Mouse (Mus musculus): ENCODE data around the gene Prr29. TPM values are rescaled to one million over a fixed set of nuclear protein-coding genes. Genes with fewer than 3 reads are reported as not detected.

Prr29 gene
- total RNA-seq (2012; rRNA removed): not detected in 2 replicates
- polyA plus RNA-seq (2012; ENCODE audit: insufficient read depth in 1 of 2, insufficient read length in 2 of 2, low read depth in 1 of 2, low replicate concordance in 2 of 2, missing spikeins in 1 of 2): under 1 TPM in 1 of 2 experiments, not detected in 1; 0.61 TPM

- H3K4me1 ChIP-seq (ENCODE audit: control insufficient read depth in 1 of 2, insufficient read depth in 2 of 2, low read length in 2 of 2): no peaks in the 10 kb centered on the region
- no peak for DNase-seq (ENCODE audit: low read depth, low spot score)
- no peak within 1 kb of the TSS for H3K9ac ChIP-seq (ENCODE audit: control insufficient read depth, low read depth, low read length, poor library complexity, severe bottlenecking)
- H3K36me3 ChIP-seq (ENCODE audit: control insufficient read depth in 1 of 2, insufficient read depth in 2 of 2, low read length in 2 of 2): 0 out of 4 replicates have a peak, but pooled peaks cover 0 to 2% of the 10 kb centered on the region in 2 experiments
- H3K27me3 ChIP-seq (ENCODE audit: control insufficient read depth in 1 of 2, insufficient read depth in 2 of 2, low read length in 2 of 2): peaks cover 3 to 6% of the 10 kb centered on the region in 2 experiments; a peak in 3 of 4 replicates
- H3K27ac ChIP-seq (ENCODE audit: control insufficient read depth, low read depth, low read length): no peak within 1 kb of the TSS
- TF ChIP-seq ELF1 (IDR thresholded peaks at IDR 0.05; ENCODE audit: low read depth, low read length): no peak
- no peak for TF ChIP-seq MAZ (IDR thresholded peaks at IDR 0.05; ENCODE audit: low read depth, low read length)
- no peak for TF ChIP-seq RCOR1 (IDR thresholded peaks at IDR 0.05; ENCODE audit: low read depth, low read length)
- no peak for TF ChIP-seq EP300 (IDR thresholded peaks at IDR 0.05; ENCODE audit: low read depth in 1 of 2, low read length in 2 of 2)
- TF ChIP-seq GATA1 (IDR thresholded peaks at IDR 0.05; ENCODE audit: low read depth, low read length): no peak
- no peak for TF ChIP-seq CHD2 (IDR thresholded peaks at IDR 0.05; ENCODE audit: low read length)
- no peak for TF ChIP-seq MYC (IDR thresholded peaks at IDR 0.05; ENCODE audit: low read depth, low read length)
- no peak for TF ChIP-seq POLR2AphosphoS5 (IDR thresholded peaks at IDR 0.05; ENCODE audit: borderline replicate concordance, low read depth, low read length)
- TF ChIP-seq ZKSCAN1 (IDR thresholded peaks at IDR 0.05; ENCODE audit: low read depth, low read length): no peak
- no peak for TF ChIP-seq USF2 (IDR thresholded peaks at IDR 0.05; ENCODE audit: borderline replicate concordance in 1 of 2, insufficient read depth in 1 of 2, low read depth in 1 of 2, low read length in 2 of 2)
- no peak for TF ChIP-seq MYB (IDR thresholded peaks at IDR 0.05; ENCODE audit: low read depth, low read length)
- no peak for TF ChIP-seq MEF2A (IDR thresholded peaks at IDR 0.05; ENCODE audit: extremely low read depth, insufficient replicate concordance, low read depth, low read length, poor library complexity, severe bottlenecking)
- TF ChIP-seq USF1 (IDR thresholded peaks at IDR 0.05; ENCODE audit: low read depth, low read length): no peak
- TF ChIP-seq ZMIZ1 (IDR thresholded peaks at IDR 0.05; ENCODE audit: low read depth, low read length): no peak
- no peak for TF ChIP-seq NELFE (IDR thresholded peaks at IDR 0.05; ENCODE audit: low read depth, low read length)
- no peak for TF ChIP-seq BHLHE40 (IDR thresholded peaks at IDR 0.05; ENCODE audit: borderline replicate concordance, low read depth, low read length)
- no peak for TF ChIP-seq TAL1 (IDR thresholded peaks at IDR 0.05; ENCODE audit: low read length)
- no peak for TF ChIP-seq KAT2A (conservative IDR thresholded peaks at IDR 0.05; ENCODE audit: low read depth, low read length)
- H3K79me2 ChIP-seq (ENCODE audit: control insufficient read depth, insufficient read depth, low read length, poor library complexity): no peaks in the 10 kb centered on the region
- H3K4me3 ChIP-seq (ENCODE audit: control insufficient read depth in 1 of 2, insufficient read depth in 1 of 2, low read depth in 2 of 2, low read length in 2 of 2): no peak within 1 kb of the TSS
- no peaks in the 10 kb centered on the region for H3K9me3 ChIP-seq (replicated peaks; ENCODE audit: insufficient read depth, low read length)
These were observed at the start of gene Prr29 for GRCm38 (mm10) chr11:106365366-106365765. Gene Prr29, plus strand, starts transcription at chr11:106365472.

- Histone ChIP-seq H3K27me3 (ENCODE audit: control insufficient read depth in 1 of 2, insufficient read depth in 2 of 2, low read length in 2 of 2) (no peaks in the 10 kb centered on the region; a peak in 1 of 4 replicates), H3K4me1 (ENCODE audit: control insufficient read depth in 1 of 2, insufficient read depth in 2 of 2, low read length in 2 of 2) (peaks cover 0 to 6% of the 10 kb centered on the region in 2 experiments; a peak in 1 of 4 replicates), H3K36me3 (ENCODE audit: control insufficient read depth in 1 of 2, insufficient read depth in 2 of 2, low read length in 2 of 2) (no peaks in the 10 kb centered on the region), H3K4me3 (ENCODE audit: control insufficient read depth in 1 of 2, insufficient read depth in 1 of 2, low read depth in 2 of 2, low read length in 2 of 2) (no peak overlapping the region), H3K9ac (ENCODE audit: control insufficient read depth, low read depth, low read length, poor library complexity, severe bottlenecking) (no peak overlapping the region), H3K79me2 (ENCODE audit: control insufficient read depth, insufficient read depth, low read length, poor library complexity) (no peaks in the 10 kb centered on the region), H3K27ac (ENCODE audit: control insufficient read depth, low read depth, low read length) (no peak overlapping the region), H3K9me3 (replicated peaks; ENCODE audit: insufficient read depth, low read length) (no peaks in the 10 kb centered on the region)
- DNase-seq (ENCODE audit: low read depth, low spot score): no peak
- TF ChIP-seq GABPA (IDR thresholded peaks at IDR 0.05; ENCODE audit: low read depth, low read length) (no peak), CHD1 (IDR thresholded peaks at IDR 0.05; ENCODE audit: low read depth, low read length) (no peak), TAL1 (IDR thresholded peaks at IDR 0.05; ENCODE audit: low read length) (no peak), E2F4 (IDR thresholded peaks at IDR 0.05; ENCODE audit: borderline replicate concordance, low read depth, low read length) (no peak), CTCF (IDR thresholded peaks at IDR 0.05 in 2 of 3, conservative IDR thresholded peaks at IDR 0.05 in 1 of 3; ENCODE audit: control insufficient read depth in 1 of 3, insufficient read depth in 1 of 3, low read depth in 2 of 3, low read length in 3 of 3, poor library complexity in 1 of 3, severe bottlenecking in 1 of 3) (no peak), JUND (IDR thresholded peaks at IDR 0.05; ENCODE audit: low read depth, low read length) (no peak), TBP (IDR thresholded peaks at IDR 0.05; ENCODE audit: low read depth, low read length) (no peak), ETS1 (IDR thresholded peaks at IDR 0.05; ENCODE audit: low read depth, low read length) (no peak), KAT2A (conservative IDR thresholded peaks at IDR 0.05; ENCODE audit: low read depth, low read length) (no peak), SMC3 (IDR thresholded peaks at IDR 0.05; ENCODE audit: low read depth, low read length) (no peak), USF2 (IDR thresholded peaks at IDR 0.05; ENCODE audit: borderline replicate concordance in 1 of 2, insufficient read depth in 1 of 2, low read depth in 1 of 2, low read length in 2 of 2) (no peak), POLR2A (IDR thresholded peaks at IDR 0.05; ENCODE audit: control insufficient read depth in 1 of 2, insufficient read depth in 1 of 2, low read depth in 1 of 2, low read length in 2 of 2, poor library complexity in 1 of 2) (no peak), MAX (IDR thresholded peaks at IDR 0.05; ENCODE audit: low read length) (no peak), ZNF384 (IDR thresholded peaks at IDR 0.05; ENCODE audit: low read depth, low read length) (no peak), MYB (IDR thresholded peaks at IDR 0.05; ENCODE audit: low read depth, low read length) (no peak), MEF2A (IDR thresholded peaks at IDR 0.05; ENCODE audit: extremely low read depth, insufficient replicate concordance, low read depth, low read length, poor library complexity, severe bottlenecking) (no peak), NRF1 (IDR thresholded peaks at IDR 0.05; ENCODE audit: insufficient read depth, low read depth, low read length, poor library complexity, severe bottlenecking) (no peak), CHD2 (IDR thresholded peaks at IDR 0.05; ENCODE audit: low read length) (no peak), MYC (IDR thresholded peaks at IDR 0.05; ENCODE audit: low read depth, low read length) (no peak)
These were observed 48.9 kb upstream of the Prr29 start for GRCm38 (mm10) chr11:106316416-106316815.

Data from MEL (cell line).